Mouse (Mus musculus) hindbrain, embryonic 10.5 days (tissue): ENCODE results near the gene Lrrtm1. TPM values are rescaled to one million over a fixed set of nuclear protein-coding genes. Genes with fewer than 3 reads are reported as not detected.

Source experiments
- DNase-seq: peaks from one replicate; pipeline ENCODE4 v3.0.0-alpha.2; 2017; ENCODE audit warnings: low spot score
- H3K27ac ChIP-seq: fragments of 300-500 bp; sonication (generic); 2 replicates; pipeline ENCODE4 v1.5.1; 2016; ENCODE audit warnings: mild to moderate bottlenecking, moderate library complexity
- H3K27me3 ChIP-seq: fragments of 300-500 bp; sonication (generic); 2 replicates; pipeline ENCODE4 v1.6.1; 2016; ENCODE audit warnings: mild to moderate bottlenecking; ENCODE audit not compliant: poor library complexity, insufficient read depth, severe bottlenecking
- H3K36me3 ChIP-seq: fragments of 300-500 bp; sonication (generic); 2 replicates; pipeline ENCODE4 v1.6.1; 2016; ENCODE audit warnings: mild to moderate bottlenecking, moderate library complexity
- H3K4me1 ChIP-seq: fragments of 300-500 bp; sonication (generic); replicated peaks from 2 replicates; pipeline ENCODE4 v1.6.1; 2016; ENCODE audit warnings: mild to moderate bottlenecking
- H3K4me3 ChIP-seq: fragments of 300-500 bp; sonication (generic); 2 replicates; pipeline ENCODE4 v1.5.1; 2016; ENCODE audit warnings: mild to moderate bottlenecking, moderate library complexity
- H3K9me3 ChIP-seq: fragments of 300-500 bp; sonication (generic); 2 replicates; pipeline ENCODE4 v1.6.1; 2016; ENCODE audit warnings: mild to moderate bottlenecking, moderate library complexity
- WGBS: fragments of 180-500 bp; shearing (Covaris S2); methylation state at CpG from one replicate; pipeline ENCODE4 v1.1.7; 2016; 5-methylcytosine and 5-hydroxymethylcytosine counted together
- polyA plus RNA-seq: library from polyadenylated mRNA; unstranded; fragments of >200 nt; fragmentation: Nextera tagmentation; extraction: Ambion mirVana; gene quantifications from 2 replicates; pipeline ENCODE4 v1.2.1, GENCODE M21; 2016

The Lrrtm1 gene
- polyA plus RNA-seq, 1 experiment from 2014 or later, result 11.6 TPM

DNA sequence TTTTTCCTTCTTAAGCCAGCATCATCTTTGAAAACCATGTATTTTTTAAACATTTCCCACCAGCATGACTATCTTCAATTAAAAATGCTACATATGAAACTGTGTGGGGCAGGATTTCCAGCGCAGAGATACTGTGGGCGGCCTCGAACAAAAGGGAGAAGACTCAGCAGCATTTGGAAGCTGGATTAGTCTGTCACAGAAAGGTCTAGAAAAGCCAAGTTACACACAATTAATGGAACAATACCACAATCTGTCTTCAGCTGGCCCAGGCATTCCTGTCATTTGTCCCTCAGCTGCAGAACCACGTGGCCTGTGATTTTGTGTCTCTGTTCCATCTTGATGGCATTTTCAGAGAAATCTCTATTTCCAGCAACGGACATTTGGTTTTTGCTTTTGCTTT, 11.0 kb downstream of the Lrrtm1 start:
- Histone ChIP-seq H3K4me1 (no peaks in the 10 kb centered on the region), H3K27ac (no peak overlapping the region), H3K4me3 (no peak overlapping the region), H3K27me3 (peaks cover 3% of the 10 kb centered on the region; the same call in 1 of the 2 replicates), H3K9me3 (no peaks in the 10 kb centered on the region), H3K36me3 (no peaks in the 10 kb centered on the region)
- DNase-seq, result no peak
- WGBS, result 78% methylated on average over 5 of the region's 5 CpGs

GRCm38 (mm10) chr6:77256348-77256747, 13.9 kb downstream of the Lrrtm1 start:
- no peak overlapping the region for H3K4me3 ChIP-seq
- H3K27me3 ChIP-seq, result no peaks in the 10 kb centered on the region
- H3K4me1 ChIP-seq, result no peaks in the 10 kb centered on the region
- H3K36me3 ChIP-seq, result no peaks in the 10 kb centered on the region
- H3K27ac ChIP-seq, result no peak overlapping the region
- no peak for DNase-seq
- 89% methylated on average over 4 of the region's 4 CpGs for WGBS
- no peaks in the 10 kb centered on the region for H3K9me3 ChIP-seq

GRCm38 (mm10) chr6:77257358-77258105, 15.0 kb downstream of the Lrrtm1 start:
- Histone ChIP-seq H3K9me3 (no peaks in the 10 kb centered on the region), H3K4me3 (no peak overlapping the region), H3K36me3 (no peaks in the 10 kb centered on the region), H3K27ac (no peak overlapping the region), H3K4me1 (no peaks in the 10 kb centered on the region), H3K27me3 (no peaks in the 10 kb centered on the region)
- no peak for DNase-seq
- WGBS, result 59% methylated on average over 7 of the region's 7 CpGs

- Histone ChIP-seq H3K27ac (no peak overlapping the region), H3K4me1 (no peaks in the 10 kb centered on the region), H3K4me3 (no peak overlapping the region), H3K9me3 (no peaks in the 10 kb centered on the region), H3K36me3 (no peaks in the 10 kb centered on the region), H3K27me3 (no peaks in the 10 kb centered on the region)
- no peak for DNase-seq
- WGBS, result 57% methylated on average over 3 of the region's 3 CpGs
These were observed 22.7 kb downstream of the Lrrtm1 start for GRCm38 (mm10) chr6:77265163-77265562.

DNA sequence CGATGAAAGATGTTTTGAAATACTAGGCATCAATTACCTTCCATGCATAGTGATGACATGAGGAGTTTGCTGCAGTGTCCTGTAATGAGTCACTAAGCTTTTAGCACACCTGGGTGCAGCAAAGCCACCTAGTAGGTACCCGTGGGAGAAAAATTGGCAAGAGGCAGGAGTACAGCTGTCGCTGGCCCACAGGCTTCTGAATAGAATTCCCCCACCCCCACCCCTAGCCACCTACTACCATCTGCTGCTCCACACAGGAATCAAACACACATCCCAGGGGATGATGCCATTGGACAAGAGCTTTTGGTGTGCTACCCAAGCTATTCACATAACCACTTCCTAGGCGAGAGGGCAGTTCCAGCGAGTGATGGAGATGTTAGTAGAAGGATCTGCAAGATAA, 36.3 kb downstream of the Lrrtm1 start:
- Histone ChIP-seq H3K4me1 (no peaks in the 10 kb centered on the region), H3K9me3 (no peaks in the 10 kb centered on the region), H3K27me3 (no peaks in the 10 kb centered on the region), H3K4me3 (no peak overlapping the region), H3K36me3 (no peaks in the 10 kb centered on the region), H3K27ac (no peak overlapping the region)
- DNase-seq, result no peak
- WGBS, result 85% methylated on average over 5 of the region's 5 CpGs

DNA sequence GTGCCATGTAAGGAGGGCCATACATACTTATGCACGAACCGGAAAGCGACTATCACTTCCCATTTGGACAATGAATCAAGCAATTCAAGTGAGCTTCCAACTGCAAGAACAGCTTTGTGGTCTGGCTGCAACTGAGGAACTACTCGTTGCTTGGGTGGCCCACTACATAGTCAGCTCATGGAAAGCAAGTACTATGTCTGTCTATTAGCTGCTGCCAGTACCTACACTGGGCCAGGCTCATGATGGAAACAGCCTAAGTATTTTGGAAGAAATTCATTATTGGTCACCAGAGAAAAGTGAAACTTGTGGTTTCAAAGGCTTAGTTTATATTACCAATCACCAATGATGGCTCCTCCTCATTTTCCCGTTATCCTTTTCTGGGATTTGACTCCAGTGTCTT, 43.8 kb downstream of the Lrrtm1 start:
- Histone ChIP-seq H3K4me1 (0 out of 2 replicates have a peak, but pooled peaks cover 2% of the 10 kb centered on the region), H3K4me3 (no peak overlapping the region), H3K27me3 (no peaks in the 10 kb centered on the region), H3K27ac (no peak overlapping the region), H3K36me3 (no peaks in the 10 kb centered on the region), H3K9me3 (no peaks in the 10 kb centered on the region)
- 90% methylated on average over 5 of the region's 5 CpGs for WGBS
- no peak for DNase-seq

- Histone ChIP-seq H3K9me3 (no peaks in the 10 kb centered on the region), H3K4me3 (no peak overlapping the region)
- no peak for DNase-seq
These were observed 45.9 kb downstream of the Lrrtm1 start for GRCm38 (mm10) chr6:77288402-77288801.

GRCm38 (mm10) chr6:77291415-77291814, 48.9 kb downstream of the Lrrtm1 start:
- DNase-seq, result no peak
- Histone ChIP-seq H3K27me3 (no peaks in the 10 kb centered on the region), H3K36me3 (no peaks in the 10 kb centered on the region), H3K4me3 (no peak overlapping the region), H3K4me1 (peaks cover 12% of the 10 kb centered on the region; the same call in 1 of the 2 replicates), H3K27ac (no peak overlapping the region), H3K9me3 (no peaks in the 10 kb centered on the region)
- 79% methylated on average over 6 of the region's 6 CpGs for WGBS

More at GRCm38 (mm10) chr6:77288402-77288801, 45.9 kb downstream of the Lrrtm1 start:
- Histone ChIP-seq H3K4me1 (0 out of 2 replicates have a peak, but pooled peaks cover 6% of the 10 kb centered on the region), H3K27ac (no peak overlapping the region), H3K36me3 (no peaks in the 10 kb centered on the region), H3K27me3 (no peaks in the 10 kb centered on the region)

- no peaks in the 10 kb centered on the region for H3K9me3 ChIP-seq
- H3K4me1 ChIP-seq, result 0 out of 2 replicates have a peak, but pooled peaks cover 5% of the 10 kb centered on the region
- H3K27ac ChIP-seq, result no peak overlapping the region
- H3K27me3 ChIP-seq, result no peaks in the 10 kb centered on the region
- WGBS, result 89% methylated on average over 1 of the region's 1 CpGs
- no peak overlapping the region for H3K4me3 ChIP-seq
- DNase-seq, result no peak
- no peaks in the 10 kb centered on the region for H3K36me3 ChIP-seq
These were observed 58.8 kb downstream of the Lrrtm1 start for GRCm38 (mm10) chr6:77301305-77301704.

GRCm38 (mm10) chr6:77306796-77307195, 64.3 kb downstream of the Lrrtm1 start:
- Histone ChIP-seq H3K9me3 (no peaks in the 10 kb centered on the region), H3K27me3 (no peaks in the 10 kb centered on the region), H3K4me3 (no peak overlapping the region), H3K4me1 (0 out of 2 replicates have a peak, but pooled peaks cover 5% of the 10 kb centered on the region), H3K36me3 (no peaks in the 10 kb centered on the region), H3K27ac (no peak overlapping the region)
- WGBS, result 90% methylated on average over 3 of the region's 3 CpGs
- no peak for DNase-seq
